In genomic region chr7:112444152-112444984, GRCm38 (mm10) we compare ENCODE assay signal across 8 mouse cellular contexts. TPM values are rescaled to one million over a fixed set of nuclear protein-coding genes. Genes with fewer than 3 reads are reported as not detected.
DNase-seq lines count a peak whose midpoint lies in the region; ATAC-seq lines count a peak whose summit lies in the region.

No protein-coding gene starts in this region.

- no peaks in the 10 kb centered on the region for H3K36me3 ChIP-seq in liver, embryonic 15.5 days (replicated peaks)
- no peaks in the 10 kb centered on the region; the same call in 1 of the 2 replicates for H3K36me3 ChIP-seq in liver, embryonic 11.5 days (ENCODE audit: control insufficient read depth, insufficient read depth, low read length)
- no peaks in the 10 kb centered on the region for H3K36me3 ChIP-seq in forebrain, embryonic 12.5 days (replicated peaks)
- H3K36me3 ChIP-seq in limb, embryonic 15.5 days: 0 out of 2 replicates have a peak, but pooled peaks cover 3% of the 10 kb centered on the region

- peak overlapping the region; percentile 11 for H3K4me2 ChIP-seq in liver, embryonic 15.5 days
- no peak overlapping the region for H3K4me2 ChIP-seq in liver, embryonic 11.5 days
- H3K4me2 ChIP-seq in forebrain, embryonic 12.5 days: peak overlapping the region; percentile 17; the same call in 1 of the 2 replicates
- no peak overlapping the region for H3K4me2 ChIP-seq in limb, embryonic 15.5 days

- peaks cover 4% of the 10 kb centered on the region; the same call in 1 of the 2 replicates for H3K4me1 ChIP-seq in liver, embryonic 15.5 days (replicated peaks)
- H3K4me1 ChIP-seq in liver, embryonic 11.5 days (replicated peaks; ENCODE audit: control insufficient read depth, insufficient read depth, low read length): peaks cover 8% of the 10 kb centered on the region
- H3K4me1 ChIP-seq in forebrain, embryonic 12.5 days: peaks cover 35% of the 10 kb centered on the region
- peaks cover 34% of the 10 kb centered on the region for H3K4me1 ChIP-seq in limb, embryonic 15.5 days

- H3K27me3 ChIP-seq in liver, embryonic 15.5 days: no peaks in the 10 kb centered on the region
- H3K27me3 ChIP-seq in liver, embryonic 11.5 days (replicated peaks; ENCODE audit: control insufficient read depth, insufficient read depth, low read length): no peaks in the 10 kb centered on the region
- no peaks in the 10 kb centered on the region for H3K27me3 ChIP-seq in forebrain, embryonic 12.5 days
- no peaks in the 10 kb centered on the region for H3K27me3 ChIP-seq in limb, embryonic 15.5 days

- DNase-seq in liver, embryonic 11.5 days (ENCODE audit: low spot score): no peak
- peak; percentile 69 for DNase-seq in retina, postnatal 1 day
- no peak for DNase-seq in left cerebral cortex, postnatal 14 days (ENCODE audit: low spot score in 2 of 2)
- no peak for DNase-seq in right cerebral cortex, postnatal 10 days (ENCODE audit: low spot score in 2 of 2)

- no peak overlapping the region for H3K9ac ChIP-seq in liver, embryonic 15.5 days
- H3K9ac ChIP-seq in liver, embryonic 11.5 days (ENCODE audit: low read depth, low read length): no peak overlapping the region
- H3K9ac ChIP-seq in forebrain, embryonic 12.5 days: no peak overlapping the region
- H3K9ac ChIP-seq in limb, embryonic 15.5 days: no peak overlapping the region

- no peak overlapping the region for H3K27ac ChIP-seq in liver, embryonic 15.5 days (replicated peaks)
- no peak overlapping the region for H3K27ac ChIP-seq in liver, embryonic 11.5 days (ENCODE audit: low read depth, low read length)
- H3K27ac ChIP-seq in forebrain, embryonic 12.5 days: peak overlapping the region; percentile 65
- H3K27ac ChIP-seq in limb, embryonic 15.5 days: no peak overlapping the region

- no peak overlapping the region for H3K4me3 ChIP-seq in liver, embryonic 15.5 days (replicated peaks)
- H3K4me3 ChIP-seq in liver, embryonic 11.5 days (ENCODE audit: low read depth, low read length): no peak overlapping the region
- no peak overlapping the region for H3K4me3 ChIP-seq in forebrain, embryonic 12.5 days (replicated peaks)
- no peak overlapping the region for H3K4me3 ChIP-seq in limb, embryonic 15.5 days

- WGBS in liver, embryonic 15.5 days (ENCODE audit: insufficient replicate concordance): 51% methylated on average over 12 of the region's 12 CpGs
- WGBS in liver, embryonic 11.5 days: 46% methylated on average over 12 of the region's 12 CpGs
- 38% methylated on average over 12 of the region's 12 CpGs for WGBS in forebrain, embryonic 12.5 days
- 35% methylated on average over 12 of the region's 12 CpGs for WGBS in limb, embryonic 15.5 days

- no peaks in the 10 kb centered on the region for H3K9me3 ChIP-seq in liver, embryonic 15.5 days (replicated peaks)
- H3K9me3 ChIP-seq in liver, embryonic 11.5 days (ENCODE audit: control insufficient read depth, low read length): no peaks in the 10 kb centered on the region
- 0 out of 2 replicates have a peak, but pooled peaks cover 3% of the 10 kb centered on the region for H3K9me3 ChIP-seq in forebrain, embryonic 12.5 days
- H3K9me3 ChIP-seq in limb, embryonic 15.5 days: no peaks in the 10 kb centered on the region

- intact Hi-C loops in left cerebral cortex, postnatal 14 days (cut with DNase I): no loop called here

- peak; percentile 42; the same call in 1 of the 2 replicates for ATAC-seq in liver, embryonic 15.5 days (ENCODE audit: insufficient read depth)
- ATAC-seq in liver, embryonic 11.5 days (replicated peaks; ENCODE audit: low FRiP score): no peak
- peak; percentile 79 for ATAC-seq in forebrain, embryonic 12.5 days (ENCODE audit: low FRiP score)
- ATAC-seq in limb, embryonic 15.5 days (ENCODE audit: insufficient number of reproducible peaks, low FRiP score, low TSS enrichment, low read depth): 0 out of 2 replicates have a peak, but pooled peaks have one; percentile 48
- ATAC-seq in erythroid progenitor cell, adult 5-6 weeks (replicated peaks; ENCODE audit: low FRiP score, poor library complexity, severe bottlenecking): no peak

RNA-seq across cellular contexts. Expression of gene Parva, which starts 17.1 kb away (rescaled TPM):
- polyA plus RNA-seq in liver, embryonic 15.5 days (2015; fragmentation: Nextera tagmentation; extraction: Ambion mirVana): 7.4 and 7.8 TPM in 2 replicates
- polyA plus RNA-seq in liver, embryonic 11.5 days (2014; fragmentation: Nextera tagmentation; extraction: Ambion mirVana): 24.3 and 28.8 TPM in 2 replicates
- 51.9 and 54.6 TPM in 2 replicates for polyA plus RNA-seq in forebrain, embryonic 12.5 days (2016; fragmentation: Nextera tagmentation; extraction: Ambion mirVana)
- polyA plus RNA-seq in limb, embryonic 15.5 days (2015; fragmentation: Nextera tagmentation; extraction: Ambion mirVana): 89.9 and 95.9 TPM in 2 replicates
- 0.84 TPM in 1 of 2 replicates, not detected in the other for total RNA-seq in erythroid progenitor cell, adult 5-6 weeks (2015; ENCODE audit: low replicate concordance)
- total RNA-seq in erythroid progenitor cell, adult 5-6 weeks (2017; ENCODE audit: low replicate concordance): not detected in 2 replicates
- 10 to 100 TPM; 48.0 to 51.9 TPM for total RNA-seq in left cerebral cortex, postnatal 14 days (2021)

Comparison
In these comparisons a context has a peak if more than half of its experiments do, and no peak if none do; other contexts are left out.
1. ATAC-seq: peak in liver, embryonic 15.5 days (single experiment), forebrain, embryonic 12.5 days (single experiment) and limb, embryonic 15.5 days (single experiment); none in liver, embryonic 11.5 days (single experiment) and erythroid progenitor cell, adult 5-6 weeks (single experiment).
2. H3K4me2 ChIP-seq: peak in liver, embryonic 15.5 days (single experiment) and forebrain, embryonic 12.5 days (single experiment); none in liver, embryonic 11.5 days (single experiment) and limb, embryonic 15.5 days (single experiment).